Mouse (Mus musculus) layer of hippocampus, adult 2 months (tissue): ENCODE measurements at regions not wholly inside any gene's neighbourhood (a gene's known extent, or its start where the extent isn't known, plus 50 kb on each side); places are given as distances from the start of the nearest gene placed in this dataset.

Experiments used
- DNase-seq, 2 experiments: peaks; one replicate each; pipeline ENCODE4 v3.0.0; 2022; ENCODE audit warnings: low spot score in 2 of 2
- H3K27ac ChIP-seq: fragments of 200-600 bp; 2 replicates; pipeline ENCODE4 v1.8.1; 2022
- H3K4me3 ChIP-seq: fragments of 200-600 bp; 2 replicates; pipeline ENCODE4 v1.8.1; 2022; ENCODE audit warnings: mild to moderate bottlenecking
- CTCF ChIP-seq: fragments of 200-600 bp; conservative IDR thresholded peaks from 2 replicates; pipeline ENCODE4 v1.8.1; 2022; ENCODE audit warnings: antibody characterized with exemption, mild to moderate bottlenecking, moderate library complexity

DNA sequence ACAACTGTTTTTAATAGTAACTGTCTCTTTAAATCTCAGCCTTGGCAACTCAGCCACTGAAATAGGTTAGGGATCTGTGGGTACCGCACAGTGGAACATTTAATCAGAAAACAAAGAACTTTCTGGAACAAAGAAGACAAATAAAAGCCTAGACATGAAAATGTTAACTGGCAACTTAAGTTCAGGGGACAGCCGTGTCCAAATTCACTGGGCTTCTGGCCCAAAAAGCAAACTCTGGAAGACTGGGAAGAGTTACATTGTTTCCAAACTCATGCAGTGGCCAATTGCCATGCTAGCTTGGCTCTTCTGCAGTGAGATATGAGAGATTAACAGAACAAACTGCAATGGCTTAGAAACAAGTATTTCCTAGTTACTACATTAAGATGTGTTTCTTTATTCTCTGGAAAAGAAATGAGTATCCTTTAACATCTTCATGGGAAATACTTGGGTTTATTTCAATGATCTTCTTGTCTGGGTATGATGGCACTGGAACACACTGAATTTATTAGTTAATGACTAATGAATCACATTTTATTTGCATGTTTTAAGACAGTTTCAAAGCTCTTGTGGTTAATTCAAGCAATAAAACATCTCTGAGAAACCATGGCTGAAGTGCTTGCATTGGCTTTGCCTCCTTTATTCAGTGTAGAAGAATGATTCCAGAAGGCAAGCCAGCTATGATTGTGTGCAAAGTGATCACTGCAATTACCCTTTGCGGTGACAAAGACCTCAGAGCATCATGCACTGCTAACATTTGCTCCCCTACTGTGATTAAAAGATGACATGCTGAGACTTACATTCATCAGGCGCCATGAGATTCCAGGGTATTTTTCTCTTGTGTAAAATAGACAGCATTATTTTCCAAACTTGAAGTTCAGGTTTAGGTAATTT, 259.2 kb upstream of the Tbl1xr1 start:
- no peak for DNase-seq
- Histone ChIP-seq H3K27ac (0 out of 2 replicates have a peak overlapping the region, but pooled peaks have one; percentile 2), H3K4me3 (no peak overlapping the region)
- TF ChIP-seq CTCF, result no peak

DNA sequence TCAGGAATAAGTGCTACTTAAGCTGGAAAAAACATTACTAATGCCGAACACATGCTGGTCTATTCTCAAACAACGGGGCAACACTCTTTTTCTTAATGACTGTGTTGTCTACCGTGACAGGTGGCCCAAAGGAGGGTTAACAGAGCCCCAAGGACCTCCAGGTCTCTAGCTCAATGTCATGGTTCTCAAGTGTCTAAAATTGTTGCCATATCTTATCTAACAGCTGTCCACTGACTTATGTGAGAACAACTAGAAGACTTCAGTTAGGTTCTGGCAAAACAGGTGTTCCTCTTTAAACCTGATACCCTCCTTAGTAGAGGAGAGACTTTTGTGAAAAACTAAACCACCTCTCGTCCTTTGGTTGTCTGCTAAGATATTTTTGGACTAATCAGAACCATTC, 257.4 kb upstream of the Tbl1xr1 start:
- H3K4me3 ChIP-seq, result no peak overlapping the region
- no peak for TF ChIP-seq CTCF

DNA sequence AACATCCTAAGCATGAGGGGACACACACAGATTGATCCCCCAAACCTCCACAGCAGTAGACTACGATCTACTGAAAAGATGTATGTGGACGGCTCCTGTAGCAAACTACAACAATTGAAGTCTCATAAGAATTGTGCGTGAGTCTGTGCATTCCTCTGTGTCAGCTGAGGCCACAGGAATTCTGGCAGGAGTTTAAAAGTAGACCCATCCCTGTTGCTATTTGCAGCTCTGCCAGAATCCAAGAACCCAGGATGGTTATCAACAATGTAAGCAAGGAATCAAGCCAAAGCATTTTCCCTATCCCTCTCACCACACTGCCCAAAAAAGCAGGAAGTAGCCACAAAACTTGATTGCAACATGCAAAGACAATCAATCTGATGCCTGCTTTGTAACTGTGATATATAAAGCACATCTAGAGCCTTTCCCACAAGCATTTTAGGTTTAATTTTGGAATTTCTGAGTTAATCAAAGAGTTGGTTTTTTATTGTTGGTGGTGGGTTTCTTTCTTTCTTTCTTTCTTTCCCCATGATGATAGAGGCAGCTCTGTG, 256.3 kb upstream of the Tbl1xr1 start:
- DNase-seq, result no peak
- H3K27ac ChIP-seq, result no peak overlapping the region
- no peak for TF ChIP-seq CTCF
- H3K4me3 ChIP-seq, result no peak overlapping the region

More for the DNA sequence above, 257.4 kb upstream of the Tbl1xr1 start:
- no peak overlapping the region for H3K27ac ChIP-seq
- no peak for DNase-seq

DNA sequence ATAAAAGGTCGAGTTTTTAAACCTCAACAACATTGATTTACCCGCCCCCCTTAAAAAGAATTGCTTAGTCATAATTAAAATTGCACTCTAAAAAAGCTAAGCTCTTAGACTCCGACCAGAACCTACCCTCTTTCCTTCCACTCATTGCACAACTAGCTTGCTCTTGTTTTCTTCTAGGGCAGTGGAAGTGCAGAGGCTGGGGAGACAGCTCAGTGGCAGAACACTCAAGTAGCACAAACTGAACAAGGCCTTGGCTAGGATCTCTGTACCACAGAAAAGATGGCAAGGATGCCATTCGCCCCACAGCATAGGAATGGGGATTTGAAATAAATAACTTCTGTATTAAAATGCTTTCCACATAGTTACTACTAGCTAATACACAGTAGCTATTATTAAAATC, 253.8 kb upstream of the Tbl1xr1 start:
- peak overlapping the region; percentile 9; the same call in 1 of the 2 replicates for H3K27ac ChIP-seq
- DNase-seq, result no peak
- no peak overlapping the region for H3K4me3 ChIP-seq
- TF ChIP-seq CTCF, result no peak

DNA sequence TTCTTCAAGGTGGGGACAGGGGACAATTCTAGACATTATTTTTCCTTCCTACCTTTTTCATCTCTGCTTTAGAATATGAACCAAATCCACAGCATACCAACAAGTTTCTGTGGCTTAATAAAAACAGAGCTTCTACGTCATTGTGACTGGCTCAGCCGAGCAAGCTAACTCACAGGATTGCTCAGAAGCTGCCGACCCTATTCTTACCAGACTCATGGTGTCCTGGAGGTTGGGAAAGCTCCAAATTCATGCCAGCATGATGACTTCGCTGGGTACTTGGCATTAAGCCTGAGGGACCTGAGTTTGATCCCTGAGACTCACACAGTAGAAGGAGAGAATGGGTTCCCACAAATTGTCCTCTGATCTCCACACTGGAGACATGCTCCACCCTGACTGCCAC, 253.1 kb upstream of the Tbl1xr1 start:
- no peak for TF ChIP-seq CTCF

DNA sequence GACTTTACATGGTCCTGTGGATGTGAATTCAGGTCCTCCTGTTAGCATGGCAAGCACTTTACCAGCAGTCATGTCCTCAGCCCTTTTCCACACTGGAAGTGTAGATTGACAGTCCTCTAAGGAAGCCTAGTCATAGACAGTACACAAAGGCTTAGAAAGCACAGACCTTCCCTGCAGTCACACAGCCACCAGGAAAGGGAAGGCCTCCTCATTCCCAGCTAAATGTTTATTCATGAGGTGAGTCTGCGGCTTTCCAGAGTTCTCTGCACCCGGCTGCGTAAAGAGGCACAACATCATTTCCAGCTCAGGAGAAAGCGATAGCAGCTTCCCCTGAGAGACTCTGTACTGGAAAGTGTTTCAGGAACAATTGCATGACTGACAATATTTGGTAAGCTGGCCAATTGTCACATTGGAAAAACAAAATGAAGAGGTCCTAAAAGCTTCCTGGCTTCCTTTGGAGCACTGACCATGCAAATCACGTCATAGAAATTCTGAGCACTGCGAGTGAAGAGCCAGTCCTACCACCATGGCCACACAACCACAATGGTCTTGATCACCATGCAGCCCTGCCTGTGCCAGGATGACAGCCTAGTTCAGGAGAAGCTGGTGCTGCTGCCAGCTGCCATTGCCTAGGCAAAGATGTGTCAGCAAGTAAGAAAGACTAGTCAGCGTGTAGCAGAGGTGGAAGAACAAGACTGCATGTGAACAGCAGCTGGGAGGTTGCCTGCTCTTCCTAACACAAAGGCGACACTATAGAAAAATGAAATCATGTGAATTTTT, 252.2 kb upstream of the Tbl1xr1 start:
- no peak for DNase-seq
- peak overlapping the region; percentile 51; the same call in 1 of the 2 replicates for H3K27ac ChIP-seq
- TF ChIP-seq CTCF, result no peak
- no peak overlapping the region for H3K4me3 ChIP-seq

More for the DNA sequence above, 253.1 kb upstream of the Tbl1xr1 start:
- Histone ChIP-seq H3K4me3 (no peak overlapping the region), H3K27ac (peak overlapping the region; percentile 9; the same call in 1 of the 2 replicates)
- DNase-seq, result no peak

DNA sequence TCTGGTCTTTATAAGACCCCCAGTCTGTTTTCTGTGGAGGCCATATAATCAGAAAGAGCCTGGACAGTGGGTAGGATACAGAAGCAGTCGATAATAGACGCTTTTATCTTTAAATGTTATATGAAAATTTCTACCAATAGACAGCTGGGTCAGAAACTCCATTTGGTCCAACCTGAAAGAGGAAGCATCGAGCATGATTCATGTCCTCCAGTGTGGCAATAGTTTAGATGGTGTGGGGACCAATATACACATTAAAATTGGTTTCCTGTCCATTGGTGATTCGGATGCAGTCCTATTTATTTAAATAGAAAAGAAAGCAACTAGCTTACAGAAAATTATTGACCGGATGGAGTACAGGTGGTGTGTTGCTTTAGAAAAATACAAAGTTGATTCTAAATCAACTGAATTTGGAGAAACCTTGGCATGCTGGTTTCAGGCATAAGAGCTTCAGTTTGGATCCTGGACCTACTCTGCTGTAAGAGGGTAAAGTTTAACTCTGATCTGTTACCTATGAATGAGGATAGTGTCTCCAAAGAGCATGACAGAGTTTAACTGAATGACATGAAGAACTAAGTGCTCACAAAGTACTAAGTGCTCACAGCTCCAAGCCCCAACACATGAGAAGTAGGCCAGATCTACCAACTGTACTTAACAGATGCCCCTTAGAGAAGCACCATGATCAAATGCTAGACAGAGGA, 251.4 kb upstream of the Tbl1xr1 start:
- Histone ChIP-seq H3K27ac (peak overlapping the region; percentile 51; the same call in 1 of the 2 replicates), H3K4me3 (no peak overlapping the region)
- no peak for DNase-seq
- TF ChIP-seq CTCF, result no peak

DNA sequence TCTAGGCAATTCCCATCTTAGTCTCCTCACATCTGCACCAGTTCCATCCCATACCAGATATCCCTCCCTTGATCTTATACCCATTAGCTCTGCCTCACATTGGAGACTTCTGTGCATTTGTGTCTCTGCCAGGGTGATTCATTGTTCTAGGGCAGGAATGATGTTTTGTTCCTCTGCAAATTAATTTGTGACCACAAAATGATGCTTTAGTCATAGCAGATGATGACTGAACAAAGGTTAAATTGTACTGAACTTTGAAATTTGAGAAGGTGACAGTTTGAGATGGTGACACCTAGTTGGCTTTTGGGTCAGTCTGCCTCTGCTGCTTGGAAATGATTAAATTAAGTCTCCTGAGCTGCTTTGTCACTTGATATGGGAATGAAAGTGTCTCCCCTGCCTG, 248.8 kb upstream of the Tbl1xr1 start:
- TF ChIP-seq CTCF, result no peak
- Histone ChIP-seq H3K27ac (no peak overlapping the region), H3K4me3 (no peak overlapping the region)
- DNase-seq, result no peak

DNA sequence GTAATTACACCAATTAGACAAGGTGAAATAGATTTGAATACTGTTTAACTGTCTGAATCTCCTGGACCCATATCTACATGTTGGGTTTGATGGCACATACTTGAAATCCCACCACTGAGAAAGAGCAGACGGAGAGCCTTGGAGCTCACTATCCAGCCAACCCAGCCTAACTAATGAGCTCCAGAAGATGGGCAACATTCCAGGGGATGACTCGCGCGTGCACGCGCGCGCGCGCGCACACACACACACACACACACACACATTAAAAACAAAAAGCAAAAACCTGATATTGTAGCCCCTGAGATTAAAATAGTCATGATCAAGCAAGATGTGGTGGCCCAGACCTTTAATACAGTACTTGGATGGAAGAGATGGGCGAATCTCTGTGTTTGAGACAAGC, 243.3 kb upstream of the Tbl1xr1 start:
- no peak overlapping the region for H3K4me3 ChIP-seq
- no peak overlapping the region for H3K27ac ChIP-seq
- no peak for DNase-seq
- TF ChIP-seq CTCF, result no peak

DNA sequence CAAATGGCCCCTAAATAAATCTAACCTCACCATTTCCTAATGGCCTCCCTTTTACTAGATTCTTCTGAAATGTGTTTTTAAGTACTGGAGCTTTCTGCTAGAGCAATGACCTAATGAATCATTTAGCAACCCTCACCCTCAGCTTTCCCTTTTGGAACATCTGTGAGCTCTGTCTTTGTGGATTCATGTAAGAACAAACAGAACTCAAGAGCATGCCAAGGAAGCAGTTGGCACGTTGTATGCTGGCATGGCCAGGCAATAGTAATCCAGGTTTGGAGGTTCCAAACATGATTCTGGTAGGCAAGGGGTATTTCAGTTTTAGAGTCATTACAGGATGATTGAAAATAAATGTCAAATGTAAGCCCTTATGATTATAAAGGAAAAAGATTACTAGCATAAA, 240.9 kb upstream of the Tbl1xr1 start:
- H3K27ac ChIP-seq, result no peak overlapping the region; the same call in 1 of the 2 replicates
- no peak for TF ChIP-seq CTCF
- peak; percentile 16 for DNase-seq
- H3K4me3 ChIP-seq, result no peak overlapping the region

DNA sequence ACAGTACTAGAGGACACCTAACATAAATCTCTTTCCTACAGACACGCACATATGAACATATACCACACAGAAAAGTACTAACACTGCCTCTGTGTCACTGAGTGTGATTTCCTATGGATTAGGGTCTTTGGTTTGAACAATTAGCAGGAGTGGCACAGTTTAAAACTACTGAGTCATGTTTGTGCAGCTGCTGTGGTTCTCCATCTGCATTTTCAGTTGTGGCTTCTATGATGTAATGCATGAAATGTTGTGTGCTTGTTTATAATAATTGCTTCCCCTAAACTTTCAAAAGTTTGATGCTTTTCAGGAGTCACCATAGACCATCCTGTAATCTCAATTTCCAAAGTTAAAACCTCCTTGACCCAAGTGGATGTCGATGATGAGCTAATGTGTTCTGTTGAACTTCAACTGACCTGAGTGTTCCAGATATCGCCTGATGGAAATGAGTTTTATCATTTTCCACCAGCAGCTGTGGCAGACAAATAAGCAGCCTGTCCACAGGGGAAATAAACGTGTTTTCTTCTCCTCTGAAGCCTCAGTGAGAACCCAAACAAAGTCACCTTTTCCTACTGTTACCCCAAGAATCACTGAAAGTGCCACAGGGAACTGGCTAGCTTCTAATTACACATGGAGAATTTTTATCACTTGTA, 239.0 kb upstream of the Tbl1xr1 start:
- TF ChIP-seq CTCF, result no peak
- DNase-seq, result no peak
- Histone ChIP-seq H3K27ac (no peak overlapping the region), H3K4me3 (no peak overlapping the region)
